Mouse (Mus musculus) liver, embryonic 16.5 days (tissue): ENCODE results near the gene Tiam1. TPM values are rescaled to one million over a fixed set of nuclear protein-coding genes. Genes with fewer than 3 reads are reported as not detected.

Source experiments
- ATAC-seq: fragments of 200-750 bp; cut with Nextera tagmentation; 2 replicates; pipeline ENCODE4 v1.8.0; 2017; ENCODE audit warnings: low read depth, mild to moderate bottlenecking, moderate number of reproducible peaks, moderate library complexity
- H3K27ac ChIP-seq: fragments of 300-500 bp; sonication (generic); 2 replicates; pipeline ENCODE4 v1.5.1; 2014; ENCODE audit warnings: mild to moderate bottlenecking, low read length
- H3K27me3 ChIP-seq: fragments of 300-500 bp; sonication (generic); 2 replicates; pipeline ENCODE4 v1.6.1; 2014; ENCODE audit warnings: low read depth, low read length, mixed read lengths; ENCODE audit not compliant: control insufficient read depth, insufficient read depth
- H3K36me3 ChIP-seq: fragments of 300-500 bp; sonication (generic); 2 replicates; pipeline ENCODE4 v1.6.1; 2014; ENCODE audit warnings: mild to moderate bottlenecking; ENCODE audit not compliant: control insufficient read depth, insufficient read depth
- H3K4me1 ChIP-seq: fragments of 300-500 bp; sonication (generic); 2 replicates; pipeline ENCODE4 v1.6.1; 2014; ENCODE audit warnings: low read depth, low read length, mixed read lengths; ENCODE audit not compliant: control insufficient read depth
- H3K4me2 ChIP-seq: fragments of 300-500 bp; sonication (generic); 2 replicates; pipeline ENCODE4 v1.6.1; 2014; ENCODE audit warnings: low read depth, low read length, mixed read lengths
- H3K4me3 ChIP-seq: fragments of 300-500 bp; sonication (generic); 2 replicates; pipeline ENCODE4 v1.5.1; 2014; ENCODE audit warnings: low read depth, mild to moderate bottlenecking, low read length
- H3K9ac ChIP-seq: fragments of 300-500 bp; sonication (generic); 2 replicates; pipeline ENCODE4 v1.6.1; 2014; ENCODE audit warnings: low read depth, low read length
- H3K9me3 ChIP-seq: fragments of 300-500 bp; sonication (generic); replicated peaks from 2 replicates; pipeline ENCODE4 v1.6.1; 2016; ENCODE audit warnings: low read length; ENCODE audit not compliant: control insufficient read depth
- WGBS: fragments of 180-500 bp; shearing (Covaris S2); extraction: QIAGEN DNeasy Blood & Tissue Kit; methylation state at CpG from one replicate; pipeline ENCODE4 v1.1.7; 2014; ENCODE audit not compliant: insufficient replicate concordance; 5-methylcytosine and 5-hydroxymethylcytosine counted together
- polyA plus RNA-seq: library from polyadenylated mRNA; unstranded; fragments of >200 nt; fragmentation: Nextera tagmentation; extraction: Ambion mirVana; gene quantifications from 2 replicates; pipeline ENCODE4 v1.2.1, GENCODE M21; 2015

Gene Tiam1
- polyA plus RNA-seq, 1 experiment from 2014 or later, result 4.2 TPM

- H3K27me3 ChIP-seq, result no peaks in the 10 kb centered on the region
- no peaks in the 10 kb centered on the region for H3K9me3 ChIP-seq
- whole genome bisulfite sequencing, result 73% methylated on average over 19 of the region's 19 CpGs
- no peak overlapping the region for H3K4me2 ChIP-seq
- no peaks in the 10 kb centered on the region for H3K4me1 ChIP-seq
- H3K4me3 ChIP-seq, result no peak overlapping the region
- no peak overlapping the region for H3K27ac ChIP-seq
- no peak for ATAC-seq
- H3K36me3 ChIP-seq, result no peaks in the 10 kb centered on the region
- no peak overlapping the region for H3K9ac ChIP-seq
Measured at GRCm38 (mm10) chr16:89944604-89945283, 198.8 kb downstream of the Tiam1 start.

DNA sequence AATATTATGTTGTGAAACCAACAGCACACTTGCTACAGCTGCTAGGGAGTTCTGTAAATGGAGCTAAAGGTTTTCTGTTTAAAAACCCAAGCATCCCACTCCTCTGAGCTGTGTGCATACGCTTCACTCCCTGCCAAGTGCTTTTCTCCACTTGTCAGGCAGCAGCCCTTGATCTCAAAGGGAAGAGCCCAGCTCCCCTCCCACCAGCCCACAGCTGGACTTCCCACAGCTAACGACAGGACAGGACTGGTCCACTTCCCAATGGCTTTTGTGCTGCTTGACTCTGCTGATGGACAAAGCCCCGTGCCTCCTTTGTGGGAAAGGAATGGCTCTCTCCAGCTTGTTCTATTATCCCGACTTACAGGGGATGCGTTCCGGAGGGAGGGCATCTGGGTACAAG is 199.5 kb downstream of the Tiam1 start:
- Histone ChIP-seq H3K9me3 (no peaks in the 10 kb centered on the region), H3K27me3 (no peaks in the 10 kb centered on the region), H3K36me3 (no peaks in the 10 kb centered on the region), H3K4me1 (no peaks in the 10 kb centered on the region), H3K9ac (no peak overlapping the region), H3K4me3 (no peak overlapping the region), H3K27ac (no peak overlapping the region), H3K4me2 (no peak overlapping the region)
- WGBS, result 59% methylated on average over 6 of the region's 6 CpGs
- no peak for ATAC-seq

- Histone ChIP-seq H3K4me2 (no peak overlapping the region), H3K4me3 (no peak overlapping the region), H3K36me3 (no peaks in the 10 kb centered on the region), H3K9me3 (no peaks in the 10 kb centered on the region), H3K27me3 (no peaks in the 10 kb centered on the region), H3K9ac (no peak overlapping the region), H3K27ac (no peak overlapping the region), H3K4me1 (peaks cover 3% of the 10 kb centered on the region; the same call in 1 of the 2 replicates)
- no peak for ATAC-seq
- WGBS, result 60% methylated on average over 19 of the region's 19 CpGs
Measured at GRCm38 (mm10) chr16:89943267-89943971, 200.2 kb downstream of the Tiam1 start.

DNA sequence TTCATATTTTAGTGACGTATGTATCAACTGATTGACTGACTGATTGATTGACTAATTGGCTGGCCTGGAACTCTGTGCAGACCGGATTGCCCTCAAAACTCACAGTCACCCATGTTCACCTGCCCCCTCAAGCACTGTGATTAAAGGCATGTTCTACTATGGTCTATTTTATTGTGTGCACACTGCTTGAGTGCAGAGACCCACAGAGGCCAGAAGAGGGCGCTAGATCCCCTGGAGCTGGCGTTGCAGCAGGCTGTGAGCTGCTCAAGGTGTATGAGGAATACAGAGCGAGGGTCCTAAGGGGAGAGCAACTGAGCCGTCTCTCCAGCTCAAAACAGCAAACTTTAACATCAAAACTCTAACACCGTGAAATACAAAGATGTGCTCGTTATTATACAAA is 202.9 kb downstream of the Tiam1 start:
- H3K27ac ChIP-seq, result no peak overlapping the region

GRCm38 (mm10) chr16:89938277-89938676 is 205.3 kb downstream of the Tiam1 start:
- Histone ChIP-seq H3K27me3 (no peaks in the 10 kb centered on the region), H3K27ac (no peak overlapping the region), H3K36me3 (no peaks in the 10 kb centered on the region), H3K4me3 (no peak overlapping the region), H3K4me1 (peaks cover 3% of the 10 kb centered on the region; the same call in 1 of the 2 replicates), H3K9me3 (no peaks in the 10 kb centered on the region), H3K4me2 (no peak overlapping the region), H3K9ac (no peak overlapping the region)
- WGBS, result 16% methylated on average over 7 of the region's 7 CpGs
- ATAC-seq, result no peak

More for the DNA sequence above, 202.9 kb downstream of the Tiam1 start:
- Histone ChIP-seq H3K4me3 (no peak overlapping the region), H3K4me2 (no peak overlapping the region), H3K9ac (no peak overlapping the region), H3K4me1 (peaks cover 3% of the 10 kb centered on the region; the same call in 1 of the 2 replicates), H3K36me3 (no peaks in the 10 kb centered on the region), H3K27me3 (no peaks in the 10 kb centered on the region), H3K9me3 (no peaks in the 10 kb centered on the region)
- WGBS, result 73% methylated on average over 8 of the region's 8 CpGs
- ATAC-seq, result no peak

GRCm38 (mm10) chr16:89936571-89936970 is 207.0 kb downstream of the Tiam1 start:
- ATAC-seq, result no peak
- Histone ChIP-seq H3K4me3 (no peak overlapping the region), H3K27ac (no peak overlapping the region), H3K36me3 (no peaks in the 10 kb centered on the region), H3K4me2 (no peak overlapping the region), H3K9me3 (no peaks in the 10 kb centered on the region), H3K9ac (no peak overlapping the region), H3K4me1 (peaks cover 3% of the 10 kb centered on the region; the same call in 1 of the 2 replicates), H3K27me3 (no peaks in the 10 kb centered on the region)
- 40% methylated on average over 6 of the region's 6 CpGs for WGBS

- no peaks in the 10 kb centered on the region for H3K9me3 ChIP-seq
- peaks cover 3% of the 10 kb centered on the region; the same call in 1 of the 2 replicates for H3K4me1 ChIP-seq
- H3K4me2 ChIP-seq, result no peak overlapping the region
- no peaks in the 10 kb centered on the region for H3K27me3 ChIP-seq
- H3K27ac ChIP-seq, result no peak overlapping the region
- H3K9ac ChIP-seq, result no peak overlapping the region
- no peak for ATAC-seq
- H3K36me3 ChIP-seq, result no peaks in the 10 kb centered on the region
- H3K4me3 ChIP-seq, result no peak overlapping the region
- whole genome bisulfite sequencing, result 67% methylated on average over 12 of the region's 12 CpGs
Measured at GRCm38 (mm10) chr16:89935398-89935797, 208.2 kb downstream of the Tiam1 start.

GRCm38 (mm10) chr16:89934616-89935015 is 209.0 kb downstream of the Tiam1 start:
- ATAC-seq, result no peak
- no peaks in the 10 kb centered on the region for H3K27me3 ChIP-seq
- no peaks in the 10 kb centered on the region for H3K9me3 ChIP-seq
- peaks cover 3% of the 10 kb centered on the region; the same call in 1 of the 2 replicates for H3K4me1 ChIP-seq
- H3K27ac ChIP-seq, result no peak overlapping the region
- no peak overlapping the region for H3K4me3 ChIP-seq
- H3K36me3 ChIP-seq, result no peaks in the 10 kb centered on the region
- H3K9ac ChIP-seq, result no peak overlapping the region
- 78% methylated on average over 10 of the region's 10 CpGs for WGBS
- H3K4me2 ChIP-seq, result no peak overlapping the region

GRCm38 (mm10) chr16:89933976-89934375 is 209.6 kb downstream of the Tiam1 start:
- Histone ChIP-seq H3K4me3 (no peak overlapping the region), H3K4me2 (no peak overlapping the region), H3K9me3 (no peaks in the 10 kb centered on the region), H3K9ac (no peak overlapping the region), H3K27me3 (no peaks in the 10 kb centered on the region), H3K27ac (no peak overlapping the region), H3K4me1 (peaks cover 3% of the 10 kb centered on the region; the same call in 1 of the 2 replicates), H3K36me3 (no peaks in the 10 kb centered on the region)
- 73% methylated on average over 7 of the region's 7 CpGs for WGBS
- no peak for ATAC-seq
